Mouse (Mus musculus) MEL (cell line): ENCODE measurements around the gene Rplp2. TPM values are rescaled to one million over a fixed set of nuclear protein-coding genes. Genes with fewer than 3 reads are reported as not detected.

ENCODE experiments used
- DNase-seq: peaks from one replicate; pipeline ENCODE4 v3.0.0; 2011; ENCODE audit warnings: low read depth, low spot score
- H3K27ac ChIP-seq: 2 replicates; pipeline ENCODE4 v1.5.1; 2012; ENCODE audit warnings: low read depth, mild to moderate bottlenecking, control low read depth, low read length, moderate library complexity; ENCODE audit not compliant: control insufficient read depth
- H3K27me3 ChIP-seq, 2 experiments: fragments of 150-350 bp in 1 of 2; sonication (generic) in 1 of 2; 2 replicates each; pipeline ENCODE4 v1.6.1; 2012; ENCODE audit warnings: low read length in 2 of 2, mild to moderate bottlenecking in 2 of 2, improper control_type of control experiment in 1 of 2, moderate library complexity in 1 of 2; ENCODE audit not compliant: insufficient read depth in 2 of 2, control insufficient read depth in 1 of 2
- H3K36me3 ChIP-seq, 2 experiments: 2 replicates each; pipeline ENCODE4 v1.6.1; 2012 to 2014; ENCODE audit warnings: low read length in 2 of 2, improper control_type of control experiment in 1 of 2, inconsistent platforms in 1 of 2, mild to moderate bottlenecking in 1 of 2; ENCODE audit not compliant: insufficient read depth in 2 of 2, control insufficient read depth in 1 of 2
- H3K4me1 ChIP-seq, 2 experiments: fragments of 150-350 bp in 1 of 2; sonication (generic) in 1 of 2; 2 replicates each; pipeline ENCODE4 v1.6.1; 2012; ENCODE audit warnings: low read length in 2 of 2, improper control_type of control experiment in 1 of 2, mild to moderate bottlenecking in 1 of 2; ENCODE audit not compliant: insufficient read depth in 2 of 2, control insufficient read depth in 1 of 2
- H3K4me3 ChIP-seq, 2 experiments: fragments of 150-350 bp in 1 of 2; sonication (generic) in 1 of 2; 2 replicates each; pipeline ENCODE4 v1.5.1; 2012; ENCODE audit warnings: low read depth in 2 of 2, low read length in 2 of 2, mild to moderate bottlenecking in 2 of 2, moderate library complexity in 2 of 2, control low read depth in 1 of 2, improper control_type of control experiment in 1 of 2; ENCODE audit not compliant: control insufficient read depth in 1 of 2, insufficient read depth in 1 of 2
- H3K79me2 ChIP-seq: 2 replicates; pipeline ENCODE4 v1.6.1; 2012; ENCODE audit warnings: mild to moderate bottlenecking, low read length, moderate library complexity; ENCODE audit not compliant: control insufficient read depth, poor library complexity, insufficient read depth
- H3K9ac ChIP-seq: 2 replicates; pipeline ENCODE4 v1.6.1; 2012; ENCODE audit warnings: low read depth, mild to moderate bottlenecking, control low read depth, low read length, moderate library complexity; ENCODE audit not compliant: control insufficient read depth, poor library complexity, severe bottlenecking
- H3K9me3 ChIP-seq: fragments of 150-350 bp; sonication (generic); replicated peaks from 2 replicates; pipeline ENCODE4 v1.6.1; 2012; ENCODE audit warnings: mild to moderate bottlenecking, low read length, improper control_type of control experiment, moderate library complexity; ENCODE audit not compliant: insufficient read depth
- CTCF ChIP-seq, 3 experiments: IDR thresholded peaks in 2 of 3; conservative IDR thresholded peaks in 1 of 3; 2 replicates each; pipeline ENCODE4 v1.5.1; 2011 to 2012; ENCODE audit warnings: low read length in 3 of 3, low read depth in 2 of 3, mild to moderate bottlenecking in 2 of 3, improper control_type of control experiment in 1 of 3, inconsistent platforms in 1 of 3, mixed read lengths in 1 of 3, moderate library complexity in 1 of 3; ENCODE audit not compliant: control insufficient read depth in 1 of 3, insufficient read depth in 1 of 3, poor library complexity in 1 of 3, severe bottlenecking in 1 of 3
- E2F4 ChIP-seq: IDR thresholded peaks from 2 replicates; pipeline ENCODE4 v1.6.1; 2011; ENCODE audit warnings: low read depth, low read length, improper control_type of control experiment, borderline replicate concordance
- EP300 ChIP-seq, 2 experiments: IDR thresholded peaks; 2 replicates each; pipeline ENCODE4 v1.6.1; 2011; ENCODE audit warnings: improper control_type of control experiment in 2 of 2, low read length in 2 of 2, low read depth in 1 of 2, mild to moderate bottlenecking in 1 of 2
- ETS1 ChIP-seq: IDR thresholded peaks from 2 replicates; pipeline ENCODE4 v1.6.1; 2012; ENCODE audit warnings: low read depth, mild to moderate bottlenecking, inconsistent platforms, low read length, improper control_type of control experiment, moderate library complexity
- GATA1 ChIP-seq: IDR thresholded peaks from 2 replicates; pipeline ENCODE4 v1.6.1; 2011; ENCODE audit warnings: low read depth, low read length, improper control_type of control experiment
- HCFC1 ChIP-seq: IDR thresholded peaks from 2 replicates; pipeline ENCODE4 v1.6.1; 2012; ENCODE audit warnings: low read depth, mild to moderate bottlenecking, inconsistent platforms, low read length, improper control_type of control experiment, moderate library complexity
- JUND ChIP-seq: IDR thresholded peaks from 2 replicates; pipeline ENCODE4 v1.6.1; 2011; ENCODE audit warnings: low read depth, mild to moderate bottlenecking, improper control_type of control experiment, low read length
- MAFK ChIP-seq: IDR thresholded peaks from 2 replicates; pipeline ENCODE4 v1.6.1; 2011; ENCODE audit warnings: low read depth, mild to moderate bottlenecking, low read length, improper control_type of control experiment, borderline replicate concordance
- MYB ChIP-seq: IDR thresholded peaks from 2 replicates; pipeline ENCODE4 v1.6.1; 2011; ENCODE audit warnings: mild to moderate bottlenecking, low read depth, low read length, improper control_type of control experiment
- NELFE ChIP-seq: IDR thresholded peaks from 2 replicates; pipeline ENCODE4 v1.6.1; 2011; ENCODE audit warnings: low read depth, low read length, improper control_type of control experiment
- POLR2A ChIP-seq, 2 experiments: IDR thresholded peaks; 2 replicates each; pipeline ENCODE4 v1.6.1; 2011 to 2012; ENCODE audit warnings: low read length in 2 of 2, mild to moderate bottlenecking in 2 of 2, control low read depth in 1 of 2, improper control_type of control experiment in 1 of 2, low read depth in 1 of 2, moderate library complexity in 1 of 2; ENCODE audit not compliant: control insufficient read depth in 1 of 2, insufficient read depth in 1 of 2, poor library complexity in 1 of 2
- POLR2AphosphoS2 ChIP-seq: IDR thresholded peaks from 2 replicates; pipeline ENCODE4 v1.6.1; 2011; ENCODE audit warnings: low read length, improper control_type of control experiment
- POLR2AphosphoS5 ChIP-seq: IDR thresholded peaks from 2 replicates; pipeline ENCODE4 v1.6.1; 2012; ENCODE audit warnings: low read depth, borderline replicate concordance, mild to moderate bottlenecking, inconsistent platforms, low read length, moderate library complexity, mixed read lengths
- RCOR1 ChIP-seq: IDR thresholded peaks from 2 replicates; pipeline ENCODE4 v1.6.1; 2012; ENCODE audit warnings: low read depth, mild to moderate bottlenecking, inconsistent platforms, low read length, improper control_type of control experiment
- SIN3A ChIP-seq: IDR thresholded peaks from 2 replicates; pipeline ENCODE4 v1.6.1; 2012; ENCODE audit warnings: low read length, improper control_type of control experiment, inconsistent platforms
- SMC3 ChIP-seq: IDR thresholded peaks from 2 replicates; pipeline ENCODE4 v1.6.1; 2011; ENCODE audit warnings: low read depth, low read length, improper control_type of control experiment
- TBP ChIP-seq: IDR thresholded peaks from 2 replicates; pipeline ENCODE4 v1.8.0; 2011; ENCODE audit warnings: low read depth, low read length, improper control_type of control experiment
- USF1 ChIP-seq: IDR thresholded peaks from 2 replicates; pipeline ENCODE4 v1.6.1; 2014; ENCODE audit warnings: low read depth, mild to moderate bottlenecking, inconsistent platforms, low read length, improper control_type of control experiment, moderate library complexity
- USF2 ChIP-seq, 2 experiments: IDR thresholded peaks; 2 replicates each; pipeline ENCODE4 v1.6.1; 2011 to 2012; ENCODE audit warnings: improper control_type of control experiment in 2 of 2, low read length in 2 of 2, borderline replicate concordance in 1 of 2, inconsistent platforms in 1 of 2, low read depth in 1 of 2, mild to moderate bottlenecking in 1 of 2; ENCODE audit not compliant: insufficient read depth in 1 of 2
- ZNF384 ChIP-seq: IDR thresholded peaks from 2 replicates; pipeline ENCODE4 v1.6.1; 2012; ENCODE audit warnings: low read depth, mild to moderate bottlenecking, inconsistent platforms, low read length, improper control_type of control experiment
- polyA plus RNA-seq, 2 experiments: library from polyadenylated mRNA; stranded (reverse) in 1 of 2; unstranded in 1 of 2; fragments of >175 nt in 1 of 2; fragments of >200 nt in 1 of 2; gene quantifications; 2 replicates each; pipeline versions ENCODE4 v1.2.1 to v1.2.4; 2012; ENCODE audit warnings: low replicate concordance in 2 of 2, low read depth in 1 of 2; ENCODE audit not compliant: insufficient read length in 2 of 2, insufficient read depth in 1 of 2, missing spikeins in 1 of 2
- total RNA-seq: library from RNA; depleted of rRNA; stranded (reverse); fragments of 300-350 nt; gene quantifications from 2 replicates; pipeline ENCODE4 v1.2.3, GENCODE M21; 2012

The Rplp2 gene
- total and polyA plus RNA-seq, 3 experiments = 3,503 to 3,690 TPM; not detected in 1

DNA sequence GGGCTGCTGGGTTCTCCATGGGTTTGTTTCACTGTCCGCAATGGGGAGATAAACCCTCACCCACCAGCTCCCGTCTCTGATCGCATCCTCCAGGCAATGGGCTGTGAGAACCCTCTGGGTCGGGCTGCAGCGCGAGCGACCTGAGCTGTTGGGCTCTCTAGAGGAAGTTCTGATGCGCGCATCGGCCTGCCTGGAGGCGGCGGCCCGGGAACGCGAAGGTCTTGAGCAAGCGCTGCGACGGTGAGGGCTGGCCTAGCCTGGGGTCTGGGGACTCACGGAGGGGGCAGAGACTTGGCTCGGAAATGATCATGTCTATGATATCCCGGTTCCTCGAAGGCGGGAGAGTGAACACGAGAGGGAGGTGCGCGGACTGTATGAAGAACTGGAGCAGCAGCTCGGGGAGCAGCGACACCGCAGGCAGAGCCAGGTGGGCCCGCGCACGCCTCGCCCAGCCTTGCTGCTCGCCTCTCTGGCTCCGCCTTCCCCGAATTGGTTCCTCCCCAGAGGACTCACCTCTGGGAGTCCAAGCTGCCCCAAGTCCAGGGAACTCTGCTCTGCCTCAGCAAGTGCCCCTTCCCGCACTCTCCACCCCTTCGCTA is 17.5 kb downstream of the Rplp2 start:
- H3K27ac ChIP-seq = no peak overlapping the region
- H3K9me3 ChIP-seq = no peaks in the 10 kb centered on the region
- peak overlapping the region; percentile 45 for H3K9ac ChIP-seq
- peak; percentile 45 for DNase-seq
- TF ChIP-seq TBP (no peak), POLR2AphosphoS2 (no peak), JUND (no peak), SMC3 (no peak), ETS1 (no peak), RCOR1 (no peak)
- peaks cover 5 to 25% of the 10 kb centered on the region in 2 experiments for H3K4me1 ChIP-seq
- peaks cover 0 to 8% of the 10 kb centered on the region in 2 experiments; a peak in 2 of 4 replicates for H3K36me3 ChIP-seq
- peak overlapping the region; percentile 25 to 29; a peak in 2 of 4 replicates for H3K4me3 ChIP-seq
- peaks cover 6% of the 10 kb centered on the region for H3K79me2 ChIP-seq
- H3K27me3 ChIP-seq = no peaks in the 10 kb centered on the region

DNA sequence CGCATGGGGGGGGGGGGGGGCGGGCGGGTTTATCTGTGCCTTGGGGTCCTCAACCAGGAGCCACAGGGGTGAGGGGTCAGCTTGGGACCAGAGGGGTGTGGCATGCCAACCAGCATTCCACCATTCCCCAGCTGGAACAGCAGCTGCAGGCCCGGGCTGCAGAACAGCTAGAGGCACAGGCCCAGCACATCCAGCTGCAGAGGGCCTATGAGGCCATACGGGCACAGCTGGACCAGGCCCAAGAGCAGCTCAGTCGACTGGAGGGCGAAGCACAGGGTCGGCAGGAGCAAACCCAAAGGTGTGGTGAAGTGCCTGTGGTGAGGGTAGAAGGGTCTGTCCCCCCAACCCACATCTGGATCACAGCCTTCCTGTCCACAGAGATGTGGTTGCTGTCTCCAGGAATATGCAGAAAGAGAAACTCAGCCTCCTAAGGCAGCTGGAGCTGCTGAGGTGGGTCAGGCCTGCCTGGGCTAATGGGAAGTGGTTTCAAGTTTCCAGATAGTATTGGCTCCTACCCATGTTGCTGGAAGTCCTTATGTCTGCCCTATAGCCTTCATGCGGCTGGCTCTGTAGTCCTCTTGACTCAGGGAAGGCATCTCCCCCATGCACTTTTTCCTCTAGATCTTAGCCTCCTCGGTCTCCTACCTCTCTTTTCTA is 18.3 kb downstream of the Rplp2 start:
- no peaks in the 10 kb centered on the region for H3K27me3 ChIP-seq
- DNase-seq = peak; percentile 68
- no peak overlapping the region for H3K9ac ChIP-seq
- no peak overlapping the region for H3K27ac ChIP-seq
- H3K4me1 ChIP-seq = peaks cover 5 to 25% of the 10 kb centered on the region in 2 experiments
- H3K4me3 ChIP-seq = 0 out of 4 replicates have a peak overlapping the region, but pooled peaks of 1 of the 2 experiments have one; percentile 13
- H3K79me2 ChIP-seq = peaks cover 9% of the 10 kb centered on the region
- TF ChIP-seq HCFC1 (no peak), EP300 (IDR thresholded peaks at IDR 0.05; ENCODE audit: low read depth in 1 of 2, low read length in 2 of 2) (peak in 1 of 2 experiments; percentile 25; a peak in 1 of 4 replicates)
- H3K9me3 ChIP-seq = no peaks in the 10 kb centered on the region
- H3K36me3 ChIP-seq = peaks cover 0 to 9% of the 10 kb centered on the region in 2 experiments; a peak in 2 of 4 replicates

DNA sequence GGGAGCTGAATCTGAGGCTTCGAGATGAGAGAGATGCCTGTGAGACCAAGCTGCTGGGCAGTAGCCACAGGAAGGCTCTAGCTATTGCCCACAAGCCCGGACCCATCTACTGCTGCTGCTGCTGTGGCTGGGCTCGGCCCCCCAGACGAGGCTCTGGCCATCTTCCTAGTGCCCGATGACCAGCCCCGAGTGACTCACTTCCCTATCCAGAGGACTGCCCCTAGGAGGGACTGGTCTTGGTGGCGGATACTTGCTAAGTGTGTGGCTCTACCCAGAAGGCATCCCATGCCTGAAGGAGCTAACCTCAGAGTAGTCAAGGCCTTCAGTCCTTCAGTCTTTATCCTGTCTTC is 18.9 kb downstream of the Rplp2 start:
- no peak for DNase-seq
- Histone ChIP-seq H3K9me3 (no peaks in the 10 kb centered on the region), H3K36me3 (peaks cover 0 to 9% of the 10 kb centered on the region in 2 experiments; a peak in 2 of 4 replicates), H3K9ac (no peak overlapping the region), H3K27ac (no peak overlapping the region), H3K79me2 (peaks cover 9% of the 10 kb centered on the region), H3K4me3 (no peak overlapping the region), H3K4me1 (peaks cover 5 to 25% of the 10 kb centered on the region in 2 experiments), H3K27me3 (no peaks in the 10 kb centered on the region)
- no peak for TF ChIP-seq RCOR1
- TF ChIP-seq POLR2AphosphoS5 = no peak
- TF ChIP-seq MYB = no peak
- TF ChIP-seq E2F4 = no peak
- TF ChIP-seq HCFC1 = no peak
- TF ChIP-seq TBP = no peak
- no peak for TF ChIP-seq MAFK
- TF ChIP-seq GATA1 = no peak
- TF ChIP-seq ZNF384 = no peak
- TF ChIP-seq SIN3A = no peak
- no peak for TF ChIP-seq USF1
- TF ChIP-seq CTCF (IDR thresholded peaks at IDR 0.05 in 2 of 3, conservative IDR thresholded peaks at IDR 0.05 in 1 of 3; ENCODE audit: control insufficient read depth in 1 of 3, insufficient read depth in 1 of 3, low read depth in 2 of 3, low read length in 3 of 3, poor library complexity in 1 of 3, severe bottlenecking in 1 of 3) = no peak
- TF ChIP-seq POLR2A (IDR thresholded peaks at IDR 0.05; ENCODE audit: control insufficient read depth in 1 of 2, insufficient read depth in 1 of 2, low read depth in 1 of 2, low read length in 2 of 2, poor library complexity in 1 of 2) = no peak
- TF ChIP-seq NELFE = no peak
- no peak for TF ChIP-seq POLR2AphosphoS2
- TF ChIP-seq USF2 (IDR thresholded peaks at IDR 0.05; ENCODE audit: borderline replicate concordance in 1 of 2, insufficient read depth in 1 of 2, low read depth in 1 of 2, low read length in 2 of 2) = no peak
